Mouse (Mus musculus) kidney, adult 18-20 months (tissue): Measurements from ENCODE around the gene Gja3.
"Not testable (repeated sequence)": the region's sequence is repeated elsewhere in the genome, so short reads cannot be mapped to it uniquely, and the experiment has no call there.

Experiments used
- DNase-seq: peaks from one replicate; pipeline ENCODE4 v3.0.0; 2021

The Gja3 gene

GRCm38 (mm10) chr14:57034135-57034534 is 23.8 kb downstream of the Gja3 start:
- DNase-seq, result no peak

- no peak for DNase-seq
These were observed 25.1 kb downstream of the Gja3 start for GRCm38 (mm10) chr14:57032850-57033249.

GRCm38 (mm10) chr14:57018436-57018835 is 39.5 kb downstream of the Gja3 start:
- no peak for DNase-seq

- DNase-seq, result not testable (repeated sequence)
These were observed 41.1 kb downstream of the Gja3 start for GRCm38 (mm10) chr14:57016806-57017205.

- no peak for DNase-seq
These were observed 69.3 kb downstream of the Gja3 start for GRCm38 (mm10) chr14:56988621-56989020.
